In the genomic region with DNA sequence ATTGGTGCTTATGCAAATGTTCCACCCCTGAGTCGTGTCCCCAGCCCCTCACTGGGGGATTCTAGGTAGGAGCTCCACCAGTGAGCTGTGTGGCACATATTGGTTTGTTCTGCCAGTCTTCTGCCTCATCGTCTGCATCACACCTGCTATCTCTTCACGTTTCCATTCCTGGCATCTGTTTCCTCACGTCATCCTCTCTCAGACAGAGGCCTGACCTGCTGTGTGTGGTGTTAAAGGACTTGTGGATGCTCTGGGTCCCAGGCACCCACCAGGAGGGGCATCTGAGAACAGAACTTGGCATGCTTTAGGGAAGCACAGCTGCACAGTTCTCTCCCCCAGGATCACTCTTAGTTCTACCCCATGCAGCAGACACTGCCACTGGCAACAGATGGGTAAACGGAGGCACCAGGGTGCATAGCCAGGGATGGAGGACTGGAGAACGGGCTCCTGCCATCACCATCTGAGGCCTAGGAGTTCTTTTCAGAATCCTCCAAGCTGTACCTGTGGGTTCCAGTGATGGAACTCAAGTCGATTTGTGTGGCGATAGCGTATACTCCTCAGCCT, we compare ENCODE assay signal across 8 mouse cellular contexts. TPM values are rescaled to one million over a fixed set of nuclear protein-coding genes. Genes with fewer than 3 reads are reported as not detected.
DNase-seq lines count a peak whose midpoint lies in the region; ATAC-seq and TF ChIP-seq lines count a peak whose summit lies in the region.

No protein-coding gene starts in this region.

- peak overlapping the region; percentile 98 for H3K4me3 ChIP-seq in cerebellum, adult 2 months (replicated peaks; ENCODE audit: insufficient read depth, low read depth, low read length)
- H3K4me3 ChIP-seq in megakaryocyte, embryonic 14.5 days (replicated peaks), result peak overlapping the region; percentile 97
- H3K4me3 ChIP-seq in limb, embryonic 11.5 days (ENCODE audit: low read depth, low read length), result no peak overlapping the region
- peak overlapping the region; percentile 82; the same call in 1 of the 2 replicates for H3K4me3 ChIP-seq in small intestine, adult 2 months (ENCODE audit: low read depth, low read length)

- DNase-seq in cerebellum, adult 2 months, result peak in 1 of 2 experiments; percentile 37
- no peak for DNase-seq in cerebellum, postnatal 4 days (ENCODE audit: low spot score in 2 of 2)
- no peak for DNase-seq in limb, embryonic 11.5 days (ENCODE audit: low spot score)
- DNase-seq in kidney, adult 18-20 months, result no peak
- DNase-seq in spleen, adult 12 weeks (ENCODE audit: low spot score), result no peak

- no peak overlapping the region for H3K9ac ChIP-seq in limb, embryonic 11.5 days (ENCODE audit: low read length)

- TF ChIP-seq CTCF in cerebellum, adult 2 months (IDR thresholded peaks at IDR 0.05; ENCODE audit: borderline replicate concordance, insufficient read depth, low read depth, low read length), result no peak
- TF ChIP-seq CTCF in small intestine, adult 2 months (IDR thresholded peaks at IDR 0.05; ENCODE audit: extremely low read depth, insufficient read length, insufficient replicate concordance, low read depth, low read length), result no peak

- no peak for ATAC-seq in megakaryocyte, adult 5-6 weeks (ENCODE audit: poor library complexity, severe bottlenecking)
- ATAC-seq in limb, embryonic 11.5 days (ENCODE audit: insufficient number of reproducible peaks, low FRiP score, low TSS enrichment, low read depth), result no peak

- no peak for TF ChIP-seq POLR2A in cerebellum, adult 2 months (IDR thresholded peaks at IDR 0.05; ENCODE audit: borderline replicate concordance, insufficient read depth, low read length)
- TF ChIP-seq POLR2A in small intestine, adult 2 months (IDR thresholded peaks at IDR 0.05; ENCODE audit: low read depth, low read length), result no peak

- no peaks in the 10 kb centered on the region for H3K27me3 ChIP-seq in cerebellum, adult 2 months (ENCODE audit: control insufficient read depth, insufficient read depth, low read length)
- no peaks in the 10 kb centered on the region for H3K27me3 ChIP-seq in megakaryocyte, embryonic 14.5 days (replicated peaks)
- peaks cover 41% of the 10 kb centered on the region for H3K27me3 ChIP-seq in limb, embryonic 11.5 days (ENCODE audit: control insufficient read depth, insufficient read depth, low read length)
- H3K27me3 ChIP-seq in small intestine, adult 2 months (ENCODE audit: control insufficient read depth, insufficient read depth, low read length), result 0 out of 2 replicates have a peak, but pooled peaks cover 7% of the 10 kb centered on the region

- peaks cover 13% of the 10 kb centered on the region for H3K4me1 ChIP-seq in cerebellum, adult 2 months (ENCODE audit: control insufficient read depth, insufficient read depth, low read length)
- peaks cover 76% of the 10 kb centered on the region for H3K4me1 ChIP-seq in megakaryocyte, embryonic 14.5 days
- peaks cover 13% of the 10 kb centered on the region; the same call in 1 of the 2 replicates for H3K4me1 ChIP-seq in limb, embryonic 11.5 days (ENCODE audit: control insufficient read depth, insufficient read depth, low read length)
- peaks cover 12% of the 10 kb centered on the region for H3K4me1 ChIP-seq in small intestine, adult 2 months (ENCODE audit: control insufficient read depth, insufficient read depth, insufficient read length, low read length)

- 19% methylated on average over 9 of the region's 9 CpGs for WGBS in cerebellum, adult 2 months
- 30% methylated on average over 9 of the region's 9 CpGs for whole genome bisulfite sequencing in limb, embryonic 11.5 days
- 50% methylated on average over 9 of the region's 9 CpGs for WGBS in small intestine, adult 2 months

- no peaks in the 10 kb centered on the region for H3K9me3 ChIP-seq in megakaryocyte, embryonic 14.5 days
- no peaks in the 10 kb centered on the region for H3K9me3 ChIP-seq in limb, embryonic 11.5 days (ENCODE audit: control insufficient read depth, low read length)

- peak overlapping the region; percentile 90 for H3K27ac ChIP-seq in cerebellum, adult 2 months (ENCODE audit: insufficient read depth, low read length)
- no peak overlapping the region for H3K27ac ChIP-seq in limb, embryonic 11.5 days (replicated peaks; ENCODE audit: low read depth, low read length)
- peak overlapping the region; percentile 66; the same call in 1 of the 2 replicates for H3K27ac ChIP-seq in small intestine, adult 2 months (ENCODE audit: insufficient read depth, low read depth, low read length)

- H3K36me3 ChIP-seq in megakaryocyte, embryonic 14.5 days (replicated peaks; ENCODE audit: low read length), result peaks cover 29% of the 10 kb centered on the region
- no peaks in the 10 kb centered on the region; the same call in 1 of the 2 replicates for H3K36me3 ChIP-seq in limb, embryonic 11.5 days (ENCODE audit: control insufficient read depth, insufficient read depth, low read length)
- 0 out of 2 replicates have a peak, but pooled peaks cover 1% of the 10 kb centered on the region for H3K36me3 ChIP-seq in small intestine, adult 2 months (ENCODE audit: control insufficient read depth, insufficient read depth, low read length)

- H3K4me2 ChIP-seq in limb, embryonic 11.5 days (ENCODE audit: low read depth, severe bottlenecking), result peak overlapping the region; percentile 91; the same call in 1 of the 2 replicates

RNA-seq across cellular contexts. Expression of a gene that starts 0.6 kb away (rescaled TPM):
- polyA plus RNA-seq in cerebellum, adult 2 months (2012; rRNA removed), result 3.6 and 3.9 TPM in 2 replicates
- polyA plus RNA-seq in megakaryocyte, embryonic 14.5 days (2012; ENCODE audit: insufficient read depth, low replicate concordance), result 209 and 434 TPM in 2 replicates
- total RNA-seq in megakaryocyte, adult 5-6 weeks (2015), result 4.8 and 5.0 TPM in 2 replicates
- 2.6 and 5.2 TPM in 2 replicates for total RNA-seq in megakaryocyte, adult 5-6 weeks (2017)
- polyA plus RNA-seq in limb, embryonic 11.5 days (2014; fragmentation: Nextera tagmentation; extraction: Ambion mirVana), result 1.4 and 2.5 TPM in 2 replicates
- 14.3 and 20.3 TPM in 2 replicates for polyA plus RNA-seq in small intestine, adult 2 months (2012; rRNA removed)

RNA-seq across cellular contexts. Expression of a gene that starts 4.0 kb away (rescaled TPM):
- polyA plus RNA-seq in cerebellum, adult 2 months (2012; rRNA removed), result 97.3 and 110 TPM in 2 replicates
- 8.9 and 10.8 TPM in 2 replicates for polyA plus RNA-seq in megakaryocyte, embryonic 14.5 days (2012; ENCODE audit: insufficient read depth, low replicate concordance)
- total RNA-seq in megakaryocyte, adult 5-6 weeks (2015), result 0.11 TPM in 1 of 2 replicates, not detected in the other
- 1.1 TPM in 1 of 2 replicates, not detected in the other for total RNA-seq in megakaryocyte, adult 5-6 weeks (2017)
- 0.50 and 0.59 TPM in 2 replicates for polyA plus RNA-seq in limb, embryonic 11.5 days (2014; fragmentation: Nextera tagmentation; extraction: Ambion mirVana)
- polyA plus RNA-seq in small intestine, adult 2 months (2012; rRNA removed), result 1.6 TPM in 2 replicates

RNA-seq across cellular contexts. Expression of a gene that starts 13.5 kb away (rescaled TPM):
- polyA plus RNA-seq in cerebellum, adult 2 months (2012; rRNA removed), result 0.65 and 2.1 TPM in 2 replicates
- 241 and 376 TPM in 2 replicates for polyA plus RNA-seq in megakaryocyte, embryonic 14.5 days (2012; ENCODE audit: insufficient read depth, low replicate concordance)
- total RNA-seq in megakaryocyte, adult 5-6 weeks (2015), result 2.9 and 4.2 TPM in 2 replicates
- total RNA-seq in megakaryocyte, adult 5-6 weeks (2017), result 1.1 and 2.4 TPM in 2 replicates
- polyA plus RNA-seq in limb, embryonic 11.5 days (2014; fragmentation: Nextera tagmentation; extraction: Ambion mirVana), result not detected in 2 replicates
- 9.1 and 30.2 TPM in 2 replicates for polyA plus RNA-seq in small intestine, adult 2 months (2012; rRNA removed)

RNA-seq across cellular contexts. Expression of a gene that starts 26.1 kb away (rescaled TPM):
- 0.44 and 0.48 TPM in 2 replicates for polyA plus RNA-seq in cerebellum, adult 2 months (2012; rRNA removed)
- 0.77 TPM in 1 of 2 replicates, not detected in the other for polyA plus RNA-seq in megakaryocyte, embryonic 14.5 days (2012; ENCODE audit: insufficient read depth, low replicate concordance)
- total RNA-seq in megakaryocyte, adult 5-6 weeks (2015), result 0.36 and 0.89 TPM in 2 replicates
- total RNA-seq in megakaryocyte, adult 5-6 weeks (2017), result 0.18 TPM in 1 of 2 replicates, not detected in the other
- polyA plus RNA-seq in limb, embryonic 11.5 days (2014; fragmentation: Nextera tagmentation; extraction: Ambion mirVana), result 0.35 and 0.61 TPM in 2 replicates
- polyA plus RNA-seq in small intestine, adult 2 months (2012; rRNA removed), result 180 and 195 TPM in 2 replicates

RNA-seq across cellular contexts. Expression of a gene that starts 50.0 kb away (rescaled TPM):
- 108 and 115 TPM in 2 replicates for polyA plus RNA-seq in cerebellum, adult 2 months (2012; rRNA removed)
- polyA plus RNA-seq in megakaryocyte, embryonic 14.5 days (2012; ENCODE audit: insufficient read depth, low replicate concordance), result 48.6 and 69.2 TPM in 2 replicates
- total RNA-seq in megakaryocyte, adult 5-6 weeks (2015), result 28.4 and 30.9 TPM in 2 replicates
- 39.6 and 41.2 TPM in 2 replicates for total RNA-seq in megakaryocyte, adult 5-6 weeks (2017)
- polyA plus RNA-seq in limb, embryonic 11.5 days (2014; fragmentation: Nextera tagmentation; extraction: Ambion mirVana), result 2.7 and 3.4 TPM in 2 replicates
- polyA plus RNA-seq in small intestine, adult 2 months (2012; rRNA removed), result 11.9 and 20.1 TPM in 2 replicates
